Mouse (Mus musculus): ENCODE data around the gene Hcar2. TPM values are rescaled to one million over a fixed set of nuclear protein-coding genes. Genes with fewer than 3 reads are reported as not detected.

Hcar2 gene
- polyA plus RNA-seq, 1 experiment from 2014 or later: not detected

DNA sequence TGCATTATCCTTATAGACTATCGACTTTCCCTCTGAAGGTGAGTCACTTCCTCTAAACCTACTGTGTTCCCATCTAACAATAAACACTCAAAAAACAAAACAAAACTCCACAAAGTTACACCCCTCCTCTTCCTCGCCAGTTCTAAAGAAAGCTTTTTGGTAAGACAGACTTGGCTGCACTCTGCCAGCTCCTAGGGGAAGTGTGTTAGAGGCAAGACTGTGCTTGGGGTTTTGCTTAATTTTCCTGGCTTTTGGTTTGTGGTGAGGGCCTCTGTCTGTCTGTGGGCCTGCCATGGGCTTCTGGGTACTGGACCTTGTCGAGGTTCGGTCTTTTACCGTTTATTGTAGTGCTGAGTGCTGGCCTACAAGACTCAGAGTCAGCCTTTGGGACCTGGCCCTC is 8.9 kb upstream of the Hcar2 start:
- ATAC-seq (no peak), DNase-seq (ENCODE audit: low spot score) (no peak)
- H3K4me2 ChIP-seq (ENCODE audit: low read length): no peak overlapping the region
- H3K27ac ChIP-seq (ENCODE audit: low read depth, low read length): no peak overlapping the region
- H3K36me3 ChIP-seq (ENCODE audit: control insufficient read depth, insufficient read depth, low read length): no peaks in the 10 kb centered on the region
- no peak overlapping the region for H3K9ac ChIP-seq (ENCODE audit: low read length)
- 92% methylated on average over 5 of the region's 5 CpGs for WGBS
- H3K9me3 ChIP-seq (replicated peaks; ENCODE audit: control insufficient read depth, low read length): no peaks in the 10 kb centered on the region
- H3K27me3 ChIP-seq (replicated peaks; ENCODE audit: control insufficient read depth, insufficient read depth, low read length): no peaks in the 10 kb centered on the region
- H3K4me1 ChIP-seq (ENCODE audit: control insufficient read depth, insufficient read depth, low read length): no peaks in the 10 kb centered on the region
- no peak overlapping the region for H3K4me3 ChIP-seq (ENCODE audit: low read depth, low read length)

DNA sequence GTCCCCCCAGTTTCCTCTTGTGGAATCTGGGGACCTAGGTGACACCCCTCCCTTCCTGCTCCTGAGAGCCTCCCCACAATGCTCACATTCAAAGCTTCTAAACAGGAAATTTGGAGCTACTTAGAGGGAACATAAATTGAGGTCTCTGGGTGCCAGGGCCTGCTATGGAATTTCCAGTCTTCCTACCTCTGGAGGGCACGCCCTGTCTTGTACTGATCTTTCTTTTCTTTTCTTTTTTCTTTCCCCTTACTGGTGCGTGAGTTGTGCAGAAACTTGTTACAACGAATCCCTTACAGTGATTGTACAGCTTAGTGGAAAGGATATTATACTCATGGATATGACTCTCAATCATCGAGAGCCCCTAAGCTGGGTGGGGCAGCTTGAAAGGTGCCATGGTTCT is 4.3 kb upstream of the Hcar2 start:
- Histone ChIP-seq H3K27me3 (replicated peaks; ENCODE audit: control insufficient read depth, insufficient read depth, low read length) (no peaks in the 10 kb centered on the region), H3K9ac (ENCODE audit: low read length) (no peak overlapping the region), H3K4me3 (ENCODE audit: low read depth, low read length) (no peak overlapping the region), H3K27ac (ENCODE audit: low read depth, low read length) (no peak overlapping the region), H3K36me3 (ENCODE audit: control insufficient read depth, insufficient read depth, low read length) (no peaks in the 10 kb centered on the region), H3K4me2 (ENCODE audit: low read length) (no peak overlapping the region), H3K4me1 (ENCODE audit: control insufficient read depth, insufficient read depth, low read length) (no peaks in the 10 kb centered on the region), H3K9me3 (replicated peaks; ENCODE audit: control insufficient read depth, low read length) (no peaks in the 10 kb centered on the region)
- WGBS: 85% methylated on average over 4 of the region's 4 CpGs
- DNase-seq (ENCODE audit: low spot score) (no peak), ATAC-seq (no peak)

DNA sequence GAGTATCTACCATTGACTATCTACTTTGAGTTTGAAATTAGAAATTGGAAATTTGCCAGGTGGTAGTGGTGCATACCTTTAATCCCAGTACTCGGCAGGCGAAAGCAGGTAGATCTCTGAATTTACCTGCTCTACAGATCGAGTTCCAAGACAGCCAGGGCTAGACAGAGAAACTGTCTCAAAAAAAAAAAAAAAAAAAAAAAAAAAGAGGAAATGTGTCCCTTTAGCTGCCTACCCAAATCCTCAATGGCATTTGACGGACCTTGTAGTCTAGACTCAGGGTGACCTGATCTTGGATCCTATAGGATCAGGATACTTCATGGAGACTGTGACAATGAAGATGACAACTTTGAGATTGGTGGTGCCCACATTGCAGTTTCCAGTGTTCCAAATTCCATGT is 1.2 kb upstream of the Hcar2 start:
- no peaks in the 10 kb centered on the region for H3K4me1 ChIP-seq (ENCODE audit: control insufficient read depth, insufficient read depth, low read length)
- 89% methylated on average over 4 of the region's 4 CpGs for WGBS

DNA sequence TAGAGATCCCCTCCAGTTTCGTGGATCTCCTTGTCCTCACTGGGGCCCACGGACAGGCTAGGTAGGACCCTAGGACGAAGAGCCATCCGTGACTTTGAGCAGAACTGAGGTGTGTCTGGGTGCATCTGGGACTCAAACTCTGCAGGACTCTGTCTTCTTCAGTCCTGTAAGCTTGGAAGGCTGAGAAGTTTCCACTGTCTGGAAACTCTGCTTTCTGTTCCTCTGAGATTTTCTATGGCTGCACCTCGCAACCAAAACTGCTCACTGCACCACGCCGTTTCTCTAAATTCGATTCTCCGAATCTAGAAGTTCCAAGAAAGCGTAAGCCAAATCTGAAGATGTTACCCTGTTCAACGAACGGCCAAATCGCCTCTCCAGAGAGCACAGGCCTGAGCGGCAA is 1.4 kb downstream of the Hcar2 start:
- Histone ChIP-seq H3K9ac (ENCODE audit: low read length) (no peak overlapping the region), H3K4me1 (ENCODE audit: control insufficient read depth, insufficient read depth, low read length) (no peaks in the 10 kb centered on the region), H3K4me3 (ENCODE audit: low read depth, low read length) (no peak overlapping the region), H3K27ac (ENCODE audit: low read depth, low read length) (no peak overlapping the region), H3K36me3 (ENCODE audit: control insufficient read depth, insufficient read depth, low read length) (no peaks in the 10 kb centered on the region), H3K9me3 (replicated peaks; ENCODE audit: control insufficient read depth, low read length) (no peaks in the 10 kb centered on the region), H3K4me2 (ENCODE audit: low read length) (no peak overlapping the region), H3K27me3 (replicated peaks; ENCODE audit: control insufficient read depth, insufficient read depth, low read length) (no peaks in the 10 kb centered on the region)
- 88% methylated on average over 14 of the region's 14 CpGs for WGBS
- no peak for ATAC-seq
- DNase-seq (ENCODE audit: low spot score): no peak

More for the DNA sequence above, 1.2 kb upstream of the Hcar2 start:
- Histone ChIP-seq H3K27ac (ENCODE audit: low read depth, low read length) (no peak overlapping the region), H3K9me3 (replicated peaks; ENCODE audit: control insufficient read depth, low read length) (no peaks in the 10 kb centered on the region), H3K4me2 (ENCODE audit: low read length) (no peak overlapping the region), H3K9ac (ENCODE audit: low read length) (no peak overlapping the region), H3K27me3 (replicated peaks; ENCODE audit: control insufficient read depth, insufficient read depth, low read length) (no peaks in the 10 kb centered on the region), H3K36me3 (ENCODE audit: control insufficient read depth, insufficient read depth, low read length) (no peaks in the 10 kb centered on the region), H3K4me3 (ENCODE audit: low read depth, low read length) (no peak overlapping the region)
- DNase-seq (ENCODE audit: low spot score): no peak
- no peak for ATAC-seq

DNA sequence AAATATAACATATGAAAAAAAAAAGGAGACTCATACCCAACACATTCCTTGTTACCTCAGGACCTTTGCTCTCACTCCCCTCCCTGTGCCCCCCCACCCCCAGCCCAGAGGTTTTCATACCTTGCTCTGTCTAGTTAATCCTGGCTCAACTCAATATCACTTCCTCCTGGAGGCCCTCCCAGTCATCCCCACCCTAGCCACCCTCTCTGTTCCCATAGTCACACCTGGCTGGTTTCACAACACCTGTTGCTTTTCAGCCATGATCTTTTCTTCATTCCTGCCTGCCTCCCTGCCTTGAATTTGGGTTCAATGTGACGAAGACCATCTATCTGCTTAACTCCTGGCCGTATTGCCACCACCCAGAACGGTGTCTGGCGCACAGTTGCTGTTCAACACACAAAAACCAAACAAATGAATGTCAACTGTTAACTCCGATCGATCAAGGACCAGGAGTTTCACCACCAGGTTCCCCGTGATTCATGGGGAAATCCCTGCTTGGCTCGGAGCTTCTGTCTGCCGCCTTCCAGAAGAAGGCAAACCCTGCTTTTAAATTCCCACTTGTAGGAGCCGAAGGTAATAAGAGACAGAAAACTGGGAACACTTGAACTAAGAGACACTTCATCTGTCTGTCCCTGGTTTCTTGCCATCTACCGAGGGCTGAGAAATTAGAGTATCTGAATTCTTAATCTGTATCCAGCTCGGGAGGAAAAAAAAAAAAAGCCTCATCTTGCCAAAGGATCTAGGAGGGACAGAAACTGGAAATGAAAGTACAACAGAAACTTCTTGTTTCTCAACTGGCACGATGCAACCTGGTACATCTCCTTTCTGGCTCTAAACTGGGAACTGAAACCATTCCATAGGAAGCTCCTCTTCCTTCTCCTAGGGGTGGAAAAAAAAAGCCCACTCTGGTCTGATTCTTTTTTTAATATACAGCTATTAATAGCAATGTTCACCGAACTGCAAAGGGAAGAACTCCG is 2.6 kb downstream of the Hcar2 start:
- Histone ChIP-seq H3K4me1 (ENCODE audit: control insufficient read depth, insufficient read depth, low read length) (no peaks in the 10 kb centered on the region), H3K9ac (ENCODE audit: low read length) (no peak overlapping the region), H3K27me3 (replicated peaks; ENCODE audit: control insufficient read depth, insufficient read depth, low read length) (no peaks in the 10 kb centered on the region), H3K4me3 (ENCODE audit: low read depth, low read length) (no peak overlapping the region), H3K27ac (ENCODE audit: low read depth, low read length) (no peak overlapping the region), H3K36me3 (ENCODE audit: control insufficient read depth, insufficient read depth, low read length) (no peaks in the 10 kb centered on the region), H3K9me3 (replicated peaks; ENCODE audit: control insufficient read depth, low read length) (no peaks in the 10 kb centered on the region), H3K4me2 (ENCODE audit: low read length) (no peak overlapping the region)
- 87% methylated on average over 15 of the region's 15 CpGs for WGBS
- ATAC-seq (no peak), DNase-seq (ENCODE audit: low spot score) (no peak)

DNA sequence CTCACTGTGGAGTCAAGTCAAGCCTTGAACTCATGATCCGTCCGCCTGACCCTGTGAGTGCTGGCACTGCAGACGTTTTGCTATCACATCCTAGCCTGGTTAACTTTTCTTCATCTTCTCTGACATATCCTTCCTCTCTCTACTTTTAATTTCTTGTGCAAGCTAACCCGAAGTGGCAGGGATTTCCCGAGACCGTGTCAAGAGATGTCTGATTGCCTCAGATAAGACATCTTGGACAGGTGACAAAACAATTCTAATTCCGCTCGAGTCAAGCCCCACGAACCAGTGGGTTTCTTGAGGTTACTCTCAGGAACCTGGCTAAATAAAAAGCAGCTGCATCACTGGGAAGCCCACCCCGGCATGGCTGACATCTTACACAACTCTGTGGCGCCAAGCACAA is 6.5 kb downstream of the Hcar2 start:
- Histone ChIP-seq H3K4me2 (ENCODE audit: low read length) (no peak overlapping the region), H3K27me3 (replicated peaks; ENCODE audit: control insufficient read depth, insufficient read depth, low read length) (no peaks in the 10 kb centered on the region), H3K4me1 (ENCODE audit: control insufficient read depth, insufficient read depth, low read length) (no peaks in the 10 kb centered on the region), H3K36me3 (ENCODE audit: control insufficient read depth, insufficient read depth, low read length) (no peaks in the 10 kb centered on the region), H3K9ac (ENCODE audit: low read length) (no peak overlapping the region), H3K4me3 (ENCODE audit: low read depth, low read length) (no peak overlapping the region), H3K9me3 (replicated peaks; ENCODE audit: control insufficient read depth, low read length) (no peaks in the 10 kb centered on the region), H3K27ac (ENCODE audit: low read depth, low read length) (no peak overlapping the region)
- DNase-seq (ENCODE audit: low spot score) (no peak), ATAC-seq (no peak)
- 89% methylated on average over 11 of the region's 11 CpGs for WGBS

DNA sequence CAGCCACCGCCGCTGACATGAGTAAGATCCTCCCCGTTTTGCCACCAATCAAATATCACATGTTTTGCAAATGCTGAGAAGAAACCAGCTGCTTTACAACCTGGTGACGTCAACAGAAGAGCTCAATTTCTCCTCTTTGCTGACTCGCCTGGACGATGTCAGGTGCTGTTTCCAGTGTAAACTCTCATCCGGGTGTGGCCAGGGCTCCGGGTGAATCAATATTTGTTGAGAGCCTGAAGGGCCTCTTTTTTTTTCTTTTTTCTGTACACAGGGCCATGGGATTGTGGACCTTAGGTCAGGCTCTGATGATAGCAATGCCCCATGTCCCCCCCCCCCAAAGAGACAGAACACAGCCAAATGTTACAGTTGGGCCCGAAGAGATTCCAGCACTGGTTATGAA is 10.8 kb downstream of the Hcar2 start:
- no peak for ATAC-seq
- Histone ChIP-seq H3K27ac (ENCODE audit: low read depth, low read length) (no peak overlapping the region), H3K4me2 (ENCODE audit: low read length) (no peak overlapping the region), H3K4me3 (ENCODE audit: low read depth, low read length) (no peak overlapping the region), H3K36me3 (ENCODE audit: control insufficient read depth, insufficient read depth, low read length) (no peaks in the 10 kb centered on the region), H3K9me3 (replicated peaks; ENCODE audit: control insufficient read depth, low read length) (no peaks in the 10 kb centered on the region), H3K4me1 (ENCODE audit: control insufficient read depth, insufficient read depth, low read length) (no peaks in the 10 kb centered on the region), H3K27me3 (replicated peaks; ENCODE audit: control insufficient read depth, insufficient read depth, low read length) (no peaks in the 10 kb centered on the region), H3K9ac (ENCODE audit: low read length) (no peak overlapping the region)
- WGBS: 95% methylated on average over 9 of the region's 9 CpGs
- DNase-seq (ENCODE audit: low spot score): no peak

DNA sequence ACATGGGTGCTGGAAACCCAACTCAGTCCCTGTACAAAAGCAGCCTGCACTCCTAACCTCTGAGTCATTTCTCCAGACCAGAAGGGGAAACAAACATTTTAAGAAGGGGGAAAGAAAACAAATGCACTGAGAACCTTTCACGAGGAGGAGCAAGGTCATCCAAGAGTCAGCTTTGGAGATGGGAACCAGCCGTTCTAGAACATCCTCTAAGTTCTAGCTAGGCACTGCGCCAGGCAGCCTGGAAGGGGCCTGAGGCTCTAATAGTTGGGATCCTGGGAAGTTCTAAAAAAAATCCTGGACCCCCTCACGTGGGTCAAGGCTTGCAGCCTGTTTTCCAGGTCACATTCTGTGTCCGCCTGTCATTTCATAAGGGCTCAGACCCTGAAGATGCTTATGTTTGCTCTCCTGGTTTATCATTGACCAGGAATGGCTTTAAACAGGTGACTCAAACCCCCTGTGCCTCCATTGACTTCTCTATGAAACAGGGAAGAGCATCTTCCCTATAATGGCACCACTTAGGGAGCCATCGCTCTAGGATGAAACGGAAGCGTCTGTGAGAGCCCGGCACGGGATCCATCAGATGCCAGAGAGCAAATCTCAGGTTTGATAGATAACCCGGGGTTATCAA is 11.3 kb downstream of the Hcar2 start:
- Histone ChIP-seq H3K4me2 (ENCODE audit: low read length) (no peak overlapping the region), H3K27me3 (replicated peaks; ENCODE audit: control insufficient read depth, insufficient read depth, low read length) (no peaks in the 10 kb centered on the region), H3K9me3 (replicated peaks; ENCODE audit: control insufficient read depth, low read length) (no peaks in the 10 kb centered on the region), H3K4me3 (ENCODE audit: low read depth, low read length) (no peak overlapping the region), H3K4me1 (ENCODE audit: control insufficient read depth, insufficient read depth, low read length) (no peaks in the 10 kb centered on the region), H3K36me3 (ENCODE audit: control insufficient read depth, insufficient read depth, low read length) (no peaks in the 10 kb centered on the region), H3K9ac (ENCODE audit: low read length) (no peak overlapping the region), H3K27ac (ENCODE audit: low read depth, low read length) (no peak overlapping the region)
- 90% methylated on average over 11 of the region's 11 CpGs for WGBS
- no peak for DNase-seq (ENCODE audit: low spot score)
- ATAC-seq: no peak

DNA sequence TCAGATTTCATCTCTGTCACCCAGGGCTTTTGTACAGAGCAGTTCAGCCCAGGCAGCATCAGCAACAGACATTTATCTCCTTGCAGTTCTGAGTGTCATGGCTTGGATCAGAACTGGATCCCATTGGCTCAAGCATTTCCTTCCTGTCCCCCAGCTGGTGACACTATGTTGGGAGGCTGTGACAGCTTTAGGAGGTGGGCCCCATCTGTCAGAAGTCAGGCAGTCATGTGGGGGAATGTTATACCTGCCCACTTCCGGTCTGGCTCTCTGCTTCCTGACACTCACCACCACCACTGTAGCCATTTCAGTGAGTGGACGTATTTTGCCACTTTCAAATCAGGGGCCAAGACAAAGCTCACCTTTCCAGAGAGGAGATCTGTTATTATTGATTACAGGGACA is 13.9 kb downstream of the Hcar2 start:
- H3K4me2 ChIP-seq (ENCODE audit: low read length): no peak overlapping the region
- no peaks in the 10 kb centered on the region for H3K9me3 ChIP-seq (replicated peaks; ENCODE audit: control insufficient read depth, low read length)
- no peak overlapping the region for H3K27ac ChIP-seq (ENCODE audit: low read depth, low read length)
- ATAC-seq (no peak), DNase-seq (ENCODE audit: low spot score) (no peak)
- no peaks in the 10 kb centered on the region for H3K27me3 ChIP-seq (replicated peaks; ENCODE audit: control insufficient read depth, insufficient read depth, low read length)
- WGBS: 71% methylated on average over 2 of the region's 2 CpGs
- H3K9ac ChIP-seq (ENCODE audit: low read length): no peak overlapping the region
- H3K4me1 ChIP-seq (ENCODE audit: control insufficient read depth, insufficient read depth, low read length): no peaks in the 10 kb centered on the region
- H3K4me3 ChIP-seq (ENCODE audit: low read depth, low read length): no peak overlapping the region
- no peaks in the 10 kb centered on the region for H3K36me3 ChIP-seq (ENCODE audit: control insufficient read depth, insufficient read depth, low read length)
